Mouse (Mus musculus): ENCODE measurements at regions not wholly inside any gene's neighbourhood (a gene's known extent, or its start where the extent isn't known, plus 50 kb on each side); places are given as distances from the start of the nearest gene placed in this dataset.

- TF ChIP-seq POLR2A (IDR thresholded peaks at IDR 0.05; ENCODE audit: low read depth, low read length) (no peak), CTCF (IDR thresholded peaks at IDR 0.05; ENCODE audit: borderline replicate concordance, insufficient read depth, low read length) (no peak)
Observed at GRCm38 (mm10) chr17:49177966-49178731, 246.0 kb downstream of the Lrfn2 start.

Measured in embryonic fibroblast, embryonic 13.5 days (primary cell).